Mouse (Mus musculus) embryo, embryonic 10.5 days (tissue): Measurements from ENCODE around the gene Dpp9.
A peak's percentile ranks its signal among the peaks of the same experiment; 100 is the strongest.

Experiments
- DNase-seq: peaks from one replicate; pipeline ENCODE4 v3.0.0-alpha.2; 2015; ENCODE audit warnings: low spot score

Dpp9 gene

DNA sequence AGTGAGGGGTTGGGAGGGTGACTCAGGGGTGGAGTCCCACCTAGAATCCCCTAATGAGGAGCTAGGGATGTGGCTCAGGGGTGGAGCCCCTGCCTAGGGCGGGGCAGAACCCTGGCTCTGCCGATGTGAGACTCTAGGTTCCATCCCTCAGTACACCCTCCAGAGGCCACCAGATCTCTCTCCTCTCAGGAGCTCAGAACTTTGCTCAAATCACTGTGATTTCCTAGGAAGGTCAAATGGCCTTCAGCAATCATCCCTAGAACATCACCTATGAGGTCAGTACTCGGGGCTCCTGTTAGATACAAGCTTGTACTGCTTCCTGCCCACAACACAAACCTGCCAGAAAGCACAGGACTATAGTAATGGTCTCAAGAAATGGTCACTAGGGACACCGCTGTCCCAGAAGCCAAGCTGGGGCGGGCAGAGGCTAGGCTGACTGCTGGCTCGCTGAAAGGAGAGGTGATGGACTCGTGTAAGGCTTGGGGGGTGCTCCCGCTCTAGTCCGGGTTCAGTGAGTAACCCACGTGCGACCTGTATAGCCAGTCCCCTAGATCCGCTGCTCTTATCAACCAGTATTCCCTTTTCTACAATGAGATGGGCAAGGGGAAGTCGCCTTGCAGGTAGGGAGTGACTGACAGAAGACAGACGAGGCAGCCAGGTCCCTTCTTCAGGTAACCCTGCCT is 35.6 kb downstream of the Dpp9 start:
- DNase-seq = peak; percentile 16

DNA sequence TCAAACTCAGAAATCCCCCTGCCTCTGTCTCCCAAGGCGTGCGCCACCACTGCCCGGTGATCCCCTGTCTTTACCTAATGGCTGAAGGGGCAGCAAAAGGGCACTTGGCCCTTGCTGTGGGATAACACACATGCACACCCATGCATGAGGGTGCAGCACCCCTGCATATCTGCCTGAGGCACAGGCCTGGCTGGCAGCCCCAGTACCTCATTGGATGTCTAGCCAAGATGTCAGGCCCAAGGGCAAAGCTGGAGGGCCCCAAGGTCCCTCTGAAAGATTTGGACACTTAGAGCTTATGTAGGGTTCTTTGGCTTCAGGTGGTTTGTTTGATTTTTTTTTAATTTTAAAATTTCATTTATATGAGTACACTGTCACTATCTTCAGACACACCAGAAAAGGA is 43.3 kb downstream of the Dpp9 start:
- DNase-seq = no peak

DNA sequence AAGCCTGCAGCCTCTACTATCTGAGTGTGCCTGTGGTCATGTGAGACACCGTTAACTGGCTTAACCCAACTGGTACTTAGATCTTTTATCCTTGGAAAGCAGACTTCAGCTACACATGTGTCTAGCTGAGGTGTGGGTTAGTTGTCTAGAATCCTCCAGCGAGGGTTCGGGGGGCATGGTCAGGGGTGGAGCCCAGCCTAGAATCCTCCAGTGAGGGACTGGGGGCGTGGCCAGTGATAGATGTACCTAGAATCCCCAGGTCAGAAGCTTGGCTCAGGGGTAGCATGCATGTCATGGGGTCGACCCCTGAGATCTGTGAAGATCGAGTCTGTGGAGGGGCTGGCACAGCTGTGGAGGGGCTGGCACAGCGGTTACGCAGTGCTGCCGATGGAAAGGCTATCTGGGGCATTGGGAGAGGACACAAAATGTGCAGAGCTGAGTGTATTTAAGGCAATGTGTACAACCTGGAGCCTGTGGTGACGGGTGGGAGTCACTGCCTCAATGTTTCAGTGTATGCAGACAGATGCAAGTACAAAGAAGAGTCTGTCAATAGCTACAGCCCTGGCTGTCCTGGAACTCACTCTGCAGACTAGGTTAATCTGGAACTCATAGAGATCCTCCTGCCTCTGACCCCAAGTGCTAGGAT is 45.2 kb downstream of the Dpp9 start:
- DNase-seq = no peak

DNA sequence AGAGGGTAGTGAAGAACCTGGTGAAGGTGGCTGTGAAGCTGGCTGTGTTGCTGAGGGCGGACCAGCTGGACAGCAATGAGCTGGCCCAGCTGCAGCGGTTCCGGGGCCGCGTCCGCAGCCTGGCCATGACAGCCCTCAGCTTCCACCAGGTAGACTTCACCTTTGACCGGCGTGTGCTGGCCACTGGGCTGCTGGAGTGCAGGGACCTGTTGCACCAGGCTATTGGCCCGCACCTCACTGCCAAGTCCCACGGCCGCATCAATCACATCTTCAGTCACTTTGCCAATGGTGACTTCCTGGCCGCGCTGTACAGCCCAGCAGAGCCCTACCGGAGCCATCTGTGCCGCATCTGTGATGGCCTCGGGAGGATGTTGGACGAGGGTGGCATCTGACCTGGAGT is 46.8 kb downstream of the Dpp9 start:
- no peak for DNase-seq

DNA sequence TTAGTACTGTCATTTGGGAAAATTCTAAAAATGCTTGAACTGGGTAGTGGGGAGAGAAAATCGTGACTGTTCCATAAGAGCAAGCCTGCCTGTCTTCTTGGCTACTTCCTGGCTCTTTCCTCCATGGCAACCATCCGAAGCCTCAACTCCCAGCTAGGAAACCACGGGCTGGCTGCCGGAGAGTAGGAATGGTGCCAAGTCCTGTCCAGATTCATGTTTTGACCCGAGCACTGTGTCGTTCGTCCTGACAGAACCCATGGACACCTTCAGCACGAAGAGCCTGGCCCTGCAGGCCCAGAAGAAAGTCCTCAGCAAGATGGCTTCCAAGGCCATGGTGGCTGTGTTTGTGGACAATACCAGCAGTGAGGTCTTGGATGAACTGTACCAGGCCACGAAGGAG is 47.2 kb downstream of the Dpp9 start:
- DNase-seq = no peak

DNA sequence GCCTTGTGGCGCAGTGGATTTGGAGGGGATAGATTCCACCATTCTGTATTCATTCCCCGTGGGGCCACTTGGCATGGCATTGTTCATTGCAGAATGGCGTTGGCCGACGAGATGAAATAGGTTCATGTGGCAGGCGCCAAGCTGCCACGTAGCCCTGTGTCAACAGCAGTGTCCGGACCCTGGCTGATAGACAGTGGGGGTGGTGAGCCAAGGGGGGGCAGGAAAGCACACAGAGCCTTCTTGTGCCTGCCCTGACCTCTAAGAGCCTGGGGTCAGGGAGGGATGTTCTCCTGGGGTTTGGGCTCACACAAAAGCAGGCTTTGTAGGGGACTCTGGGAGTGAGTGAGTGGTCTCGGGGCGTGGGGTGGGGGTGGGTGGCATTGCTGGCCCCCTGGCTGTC is 48.1 kb downstream of the Dpp9 start:
- DNase-seq = peak; percentile 55

DNA sequence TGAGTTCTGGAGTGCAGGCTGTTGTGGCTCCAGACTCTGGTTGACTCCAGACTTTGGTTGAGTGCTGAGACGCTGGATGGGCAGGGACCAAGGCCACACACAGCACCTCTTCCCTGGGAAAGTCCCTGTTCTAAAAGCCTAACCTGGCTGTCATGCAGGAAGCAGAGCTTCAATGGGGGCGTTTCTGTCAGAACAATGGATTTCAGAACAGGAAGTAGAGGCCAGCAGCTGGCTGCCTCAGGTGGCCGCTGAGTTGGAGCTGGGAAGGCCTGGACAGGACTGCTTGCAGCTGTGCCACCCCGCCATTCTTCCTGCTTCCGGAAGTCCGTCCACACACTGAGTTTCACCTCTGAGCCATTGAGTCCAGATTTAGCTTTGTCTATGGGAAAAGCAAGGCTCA is 48.9 kb downstream of the Dpp9 start:
- peak; percentile 14 for DNase-seq

DNA sequence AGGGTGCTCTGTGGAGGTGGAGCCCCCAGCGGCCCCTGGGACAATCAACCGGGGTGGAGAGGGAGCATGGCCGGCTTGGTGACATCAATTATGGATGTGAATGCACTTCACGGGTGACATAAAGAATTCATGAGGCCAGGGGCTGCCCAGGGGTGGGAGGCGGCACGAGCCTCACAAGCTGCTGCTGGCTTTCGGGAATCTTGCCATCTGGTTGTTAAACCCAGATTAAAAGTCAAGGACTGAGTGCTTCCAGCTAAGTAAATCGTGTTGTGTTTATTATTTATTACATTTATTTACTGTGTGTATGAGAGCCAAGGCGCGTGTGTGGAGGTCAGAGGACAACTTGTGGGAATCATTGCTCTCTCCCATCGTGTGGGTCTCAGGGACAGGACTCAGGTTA is 53.0 kb downstream of the Dpp9 start:
- DNase-seq = no peak

DNA sequence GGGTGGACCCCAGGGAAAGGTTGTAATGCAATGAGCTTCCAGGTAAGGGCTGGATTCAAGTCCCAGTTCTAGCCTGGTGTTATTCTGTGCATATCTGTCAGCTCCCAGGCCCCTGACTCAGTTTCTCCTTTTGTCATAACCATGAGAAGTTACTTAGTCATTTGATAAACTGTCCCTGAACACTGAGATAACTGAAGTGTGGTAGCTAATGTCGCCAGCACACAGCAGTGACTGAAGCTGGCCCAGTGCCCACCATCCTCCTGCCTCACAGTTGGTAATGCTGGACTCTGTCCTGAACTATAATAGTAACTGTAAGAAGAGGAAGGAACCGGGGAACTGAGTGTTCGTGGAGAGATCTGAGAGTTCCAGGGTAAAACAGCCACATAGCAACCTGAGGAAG is 54.2 kb downstream of the Dpp9 start:
- DNase-seq = no peak

DNA sequence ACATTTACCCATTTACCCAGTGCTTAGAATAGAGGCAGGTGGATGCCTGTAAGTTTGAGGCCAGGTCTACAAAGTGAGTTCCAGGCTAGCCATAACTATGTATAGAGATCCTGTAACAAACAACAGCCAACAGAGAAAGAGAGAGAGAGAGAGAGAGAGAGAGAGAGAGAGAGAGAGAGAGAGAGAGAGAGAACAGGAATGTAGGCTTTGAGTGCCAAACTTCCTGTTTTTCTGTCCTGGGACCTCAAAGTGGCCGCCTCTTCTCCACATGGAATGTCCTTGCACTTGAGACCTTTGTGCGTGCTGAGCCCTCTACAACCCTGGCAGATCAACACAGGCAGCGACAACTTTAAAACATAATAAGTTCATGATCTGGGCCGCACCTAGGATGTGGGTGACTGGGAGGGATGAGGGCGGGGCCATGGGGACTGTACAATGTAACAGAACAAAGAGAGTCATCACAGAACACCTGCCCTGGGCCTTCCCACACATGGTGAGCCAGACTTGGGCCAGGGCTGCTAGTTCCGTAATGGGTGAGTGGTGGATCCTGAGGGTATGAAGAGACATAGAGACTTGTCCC is 55.1 kb downstream of the Dpp9 start:
- no peak for DNase-seq

DNA sequence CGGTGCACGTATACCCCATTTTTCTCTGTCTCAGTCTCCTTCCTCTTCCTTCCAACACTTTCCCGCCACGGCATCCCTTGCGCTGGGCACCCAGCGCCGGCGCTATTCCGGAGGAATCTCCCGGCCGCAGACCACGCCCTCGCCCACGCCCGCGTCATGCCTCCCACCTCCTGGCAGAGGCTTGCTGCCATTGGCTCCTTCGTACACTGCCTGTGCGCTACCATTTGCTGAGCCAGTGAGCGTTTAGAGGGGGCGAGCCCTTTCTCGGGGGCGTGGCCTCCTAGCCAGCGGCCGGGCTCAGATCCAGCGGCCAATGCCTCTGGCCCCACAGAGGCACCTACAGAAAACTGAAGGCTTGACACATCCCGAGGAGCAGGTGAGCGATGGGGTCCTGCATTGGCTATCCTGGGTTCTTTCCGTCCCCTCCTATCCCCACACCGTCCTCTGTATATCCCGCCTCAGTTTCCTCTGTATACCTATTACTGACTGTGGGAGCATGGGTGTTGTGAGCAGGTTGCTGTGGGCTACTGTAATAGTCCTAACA is 56.4 kb downstream of the Dpp9 start, which contains the start of gene Tnfaip8l1:
Gene Tnfaip8l1, plus strand, starts transcription at position 247 of the 544 bp plus-strand sequence.
- DNase-seq = peak; percentile 95

DNA sequence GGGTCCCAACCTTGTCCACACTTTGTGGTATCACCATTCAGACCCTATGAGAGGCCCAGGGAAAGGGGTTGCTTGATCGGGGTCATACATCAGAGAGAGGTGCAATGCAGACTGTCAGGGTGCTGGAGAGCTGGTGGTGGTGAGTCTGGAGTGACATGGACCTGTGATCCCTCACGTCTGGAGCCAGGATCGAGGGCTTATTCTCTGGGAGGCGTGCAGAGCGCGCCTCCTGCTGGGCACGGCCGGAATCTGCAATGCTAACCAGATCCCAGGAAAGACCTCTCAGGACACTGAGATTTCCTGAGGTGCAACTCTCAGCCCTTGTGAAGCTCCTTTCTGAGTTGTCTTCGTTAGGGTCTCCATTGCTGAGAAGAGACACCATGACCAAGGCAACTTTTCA is 59.0 kb downstream of the Dpp9 start:
- peak; percentile 84 for DNase-seq

DNA sequence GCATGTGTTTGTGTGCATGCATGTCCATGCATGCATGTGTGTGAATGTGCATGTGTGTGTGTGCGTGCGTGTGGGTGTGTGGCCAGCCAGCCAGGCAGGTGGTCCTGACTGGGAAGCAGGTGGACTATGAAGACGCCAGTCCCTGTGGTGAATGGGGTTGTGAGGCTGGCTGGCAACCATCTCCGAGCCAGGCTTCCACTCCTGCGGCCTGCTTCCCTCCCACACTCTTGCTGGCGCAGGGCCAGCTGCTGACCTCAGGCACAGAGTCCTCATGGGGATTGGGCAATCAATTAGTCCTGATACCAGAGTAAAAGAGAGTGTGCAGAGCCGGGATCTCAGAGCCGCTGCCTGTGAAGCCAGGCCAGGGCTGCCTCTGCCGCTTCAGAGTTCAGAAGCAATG is 65.1 kb downstream of the Dpp9 start:
- peak; percentile 69 for DNase-seq

DNA sequence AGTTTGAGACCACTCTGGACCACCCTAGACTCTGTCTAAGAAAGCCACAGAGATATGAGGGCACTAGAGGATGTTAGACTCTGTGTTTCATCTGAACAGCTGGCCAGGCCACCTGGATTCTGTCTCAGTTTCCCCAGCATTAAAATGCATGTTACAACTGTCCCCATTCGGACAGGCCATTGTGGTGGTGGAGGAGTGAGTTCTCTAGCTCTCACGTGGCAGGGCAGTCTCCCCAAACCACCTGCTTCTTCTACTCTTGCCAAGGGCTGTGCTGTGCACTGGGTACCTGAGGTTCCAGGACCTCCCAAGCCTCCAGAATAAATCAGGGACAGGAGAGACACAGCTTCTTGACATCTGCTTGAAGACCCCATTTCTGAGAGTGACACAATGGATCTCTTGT is 68.8 kb downstream of the Dpp9 start:
- no peak for DNase-seq

DNA sequence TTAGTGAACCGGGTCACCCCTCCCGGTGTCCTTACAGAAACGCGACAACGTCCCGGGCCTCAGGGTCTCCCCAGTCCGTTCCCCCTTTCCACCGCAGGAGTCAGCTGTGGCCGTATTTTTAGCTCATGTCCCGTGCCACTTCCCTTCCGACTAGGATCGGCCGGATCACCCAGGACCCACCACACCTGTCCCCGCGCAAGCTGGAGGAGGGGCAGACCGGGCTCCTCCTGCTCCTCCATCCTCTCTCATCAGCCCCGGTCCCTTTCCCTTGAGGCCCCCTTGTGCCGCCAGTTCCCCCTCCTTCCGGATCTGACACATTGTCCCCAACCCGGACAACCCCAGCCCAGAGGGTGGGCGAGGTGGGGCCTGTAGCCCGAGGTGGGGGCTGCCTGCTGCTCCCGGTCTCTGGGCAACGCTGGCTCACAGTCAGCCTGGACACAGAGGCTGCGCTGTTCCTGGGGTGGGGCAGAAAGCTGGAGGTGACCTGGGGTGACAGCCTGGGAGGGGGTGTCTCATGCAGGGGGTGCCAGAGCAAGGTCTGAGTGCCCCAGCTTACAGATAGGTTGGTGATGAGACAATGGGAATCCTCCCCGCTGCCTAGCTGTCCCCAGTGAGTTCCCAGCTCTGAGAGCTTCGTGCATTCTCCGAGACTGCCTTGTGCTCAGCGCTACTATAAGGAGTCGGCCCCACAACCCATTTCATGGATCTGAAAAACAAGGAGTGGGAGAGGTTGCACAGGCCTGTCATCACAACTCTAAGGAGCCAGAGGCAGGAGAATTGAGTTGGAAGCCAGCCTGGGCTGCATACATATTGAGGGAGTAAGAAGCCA is 69.7 kb downstream of the Dpp9 start:
- no peak for DNase-seq

DNA sequence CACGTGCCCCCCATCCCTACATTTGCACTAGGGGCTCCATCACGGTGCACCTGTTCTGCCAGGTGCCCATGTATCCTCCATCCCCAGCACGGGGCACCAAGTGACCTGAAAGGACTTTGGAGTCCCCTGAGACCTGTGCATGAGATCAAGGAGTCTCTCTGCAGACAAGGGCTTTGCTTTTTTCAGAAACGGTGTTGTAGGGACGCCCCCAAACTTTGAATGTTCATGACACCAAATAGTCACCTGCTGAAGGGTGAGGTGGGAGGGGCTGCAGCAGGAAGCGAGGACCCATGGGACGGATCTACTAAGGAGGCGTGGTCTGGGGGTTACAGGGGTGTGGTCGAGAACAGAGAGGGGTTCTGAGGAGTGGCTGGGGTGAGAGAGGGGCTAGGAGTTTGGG is 70.4 kb downstream of the Dpp9 start:
- no peak for DNase-seq

DNA sequence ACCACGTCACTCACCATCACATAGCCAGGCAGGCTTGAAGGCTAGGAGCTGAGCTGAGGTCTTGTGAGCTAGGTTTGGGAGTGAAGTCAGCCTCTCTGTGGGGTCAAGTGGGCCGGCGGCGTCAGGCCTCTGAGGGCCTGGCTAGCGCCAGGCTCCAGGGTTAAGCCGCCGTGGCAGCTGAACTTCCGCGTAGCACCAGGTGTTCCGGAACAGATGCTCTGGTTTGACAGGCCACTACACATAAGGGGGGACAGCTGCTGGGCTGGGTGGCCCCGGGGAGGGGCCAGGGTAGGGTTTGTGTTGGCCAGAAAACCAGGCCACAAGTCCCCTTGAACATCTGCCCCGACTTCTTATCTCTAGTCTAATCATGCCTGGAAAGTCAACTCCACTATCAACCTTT is 71.3 kb downstream of the Dpp9 start:
- DNase-seq = no peak

DNA sequence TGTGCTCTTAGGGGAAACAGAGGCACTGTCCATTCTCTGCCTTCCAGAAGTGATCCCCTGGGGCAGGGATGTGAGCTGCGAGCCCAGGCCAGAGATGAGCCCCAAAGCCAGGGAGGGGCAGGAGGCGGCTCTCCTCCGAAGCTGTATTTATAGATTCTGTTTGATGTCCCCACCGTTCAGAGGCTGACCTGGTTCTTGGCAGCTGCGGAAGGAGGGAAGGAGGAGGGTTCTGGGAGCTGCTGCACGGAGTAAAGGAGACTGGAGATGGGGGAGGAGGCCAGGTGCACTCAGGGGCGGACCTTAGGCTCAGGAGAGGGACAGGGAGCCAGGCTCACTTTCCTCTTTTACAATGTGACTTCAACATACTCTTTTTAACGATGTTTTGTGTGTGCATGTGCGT is 72.6 kb downstream of the Dpp9 start:
- DNase-seq = no peak

DNA sequence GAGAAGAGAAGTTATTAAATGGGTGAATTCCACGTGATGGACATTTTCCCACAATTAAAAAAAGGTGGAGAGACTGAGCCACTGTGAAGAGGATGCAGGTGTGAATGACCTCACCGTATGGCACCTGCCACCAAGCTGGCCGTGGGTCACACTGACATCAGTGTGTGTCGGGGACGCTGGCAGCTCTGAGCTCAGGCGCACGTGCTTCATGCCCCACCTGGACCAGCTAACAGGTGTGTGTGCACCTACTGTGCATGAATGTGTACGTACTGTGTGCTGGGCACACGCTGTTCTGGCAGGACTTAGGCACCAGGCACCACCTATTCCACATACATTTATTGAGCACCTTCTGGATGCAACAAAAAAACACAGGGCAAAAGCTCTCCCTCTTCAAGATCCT is 74.2 kb downstream of the Dpp9 start:
- no peak for DNase-seq

DNA sequence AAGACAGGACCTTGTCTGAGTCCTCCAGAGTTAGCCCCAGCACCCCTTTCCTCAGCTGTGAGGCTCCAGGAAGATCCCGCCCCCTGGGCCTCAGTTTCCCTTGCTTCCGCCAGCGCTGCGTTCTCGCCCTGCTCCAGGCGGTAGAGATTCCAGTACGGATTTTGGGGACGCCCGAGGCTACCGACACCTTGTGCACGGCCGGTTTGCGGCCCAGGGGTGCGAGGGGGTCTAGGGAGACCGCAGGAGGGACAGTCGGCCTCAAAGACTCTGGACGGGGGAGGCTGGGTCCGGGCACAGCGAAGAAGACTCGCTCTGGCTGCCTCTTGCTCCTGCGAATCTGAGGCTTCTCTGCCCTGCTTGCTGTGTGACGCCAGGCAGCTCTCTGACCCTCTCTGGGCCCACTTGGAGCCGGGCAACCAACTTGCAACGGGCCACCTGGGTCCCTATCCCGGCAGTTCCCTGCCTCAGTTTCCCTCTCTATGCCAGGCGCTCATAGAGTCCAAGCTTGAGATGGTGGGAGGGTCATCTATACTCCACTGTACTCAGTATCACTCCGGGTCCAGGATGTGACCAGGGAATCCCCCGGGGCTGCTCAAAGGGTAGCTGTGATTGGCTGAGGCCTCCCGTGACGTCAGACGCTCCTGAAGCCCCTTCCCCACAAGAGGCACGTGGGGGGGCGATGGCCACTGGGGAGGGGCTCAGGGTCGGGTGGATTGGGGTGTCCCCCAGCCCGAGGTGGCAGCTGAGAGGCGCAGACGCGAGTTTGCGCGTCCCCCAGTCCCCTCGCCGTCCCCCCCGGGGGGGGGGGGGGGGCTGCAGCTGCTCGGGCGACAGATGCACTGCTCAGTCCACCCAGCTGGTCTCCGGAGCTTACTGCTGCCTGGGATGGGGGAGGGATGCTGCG is 76.8 kb downstream of the Dpp9 start:
- peak; percentile 71 for DNase-seq

DNA sequence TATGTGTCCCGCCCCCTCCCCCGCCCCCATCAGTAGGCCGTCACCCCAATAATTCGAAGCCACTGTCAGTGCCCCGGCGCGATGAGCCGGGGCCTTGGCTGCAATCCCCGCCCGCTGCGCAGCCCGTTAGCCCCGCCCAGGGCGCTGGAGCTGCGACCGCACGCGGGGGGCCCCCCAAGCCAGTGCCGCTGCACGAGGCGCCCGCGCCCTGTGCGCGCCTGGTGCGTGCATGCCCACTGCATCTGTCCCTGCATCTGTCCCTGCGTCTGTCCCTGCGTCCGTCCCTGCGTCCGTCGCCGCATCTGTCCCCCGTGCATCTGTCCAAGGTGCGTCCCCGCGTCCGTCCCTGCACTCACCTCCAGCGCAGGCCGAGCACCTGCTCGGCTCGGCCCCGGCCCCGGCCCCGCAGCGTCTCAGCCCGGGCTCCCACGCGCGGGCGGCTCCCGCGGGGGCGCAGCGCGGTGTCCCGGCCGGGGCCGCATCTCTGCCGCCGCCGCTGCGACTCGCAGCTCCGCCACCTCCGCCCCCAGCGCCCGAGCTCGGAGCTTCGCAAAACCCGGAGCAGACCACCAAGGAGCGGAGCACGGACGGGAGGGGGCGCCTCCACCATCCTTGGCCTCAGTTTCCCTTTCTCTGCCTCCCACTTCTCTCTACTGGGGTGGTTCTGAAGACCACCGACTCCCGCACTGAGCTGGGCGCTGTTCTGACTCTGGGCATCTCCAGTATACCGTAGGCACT is 78.7 kb downstream of the Dpp9 start, which contains the start of gene Sema6b:
Gene Sema6b, minus strand, starts transcription at position 486 of the 738 bp plus-strand sequence.
- DNase-seq = peak; percentile 74
